Mouse (Mus musculus) bone marrow, adult 2 months (tissue): ENCODE data around the gene Jmjd1c. TPM values are rescaled to one million over a fixed set of nuclear protein-coding genes. Genes with fewer than 3 reads are reported as not detected.

Experiments used
- H3K27ac ChIP-seq: fragments of 200-500 bp; 2 replicates; pipeline ENCODE4 v1.5.1; 2012; ENCODE audit warnings: low read depth, mild to moderate bottlenecking, control low read depth, inconsistent platforms, low read length; ENCODE audit not compliant: control insufficient read depth, poor library complexity, insufficient read depth
- H3K4me1 ChIP-seq: fragments of 200-500 bp; 2 replicates; pipeline ENCODE4 v1.6.1; 2011; ENCODE audit warnings: low read length; ENCODE audit not compliant: control insufficient read depth, insufficient read depth
- H3K4me3 ChIP-seq: fragments of 200-500 bp; replicated peaks from 2 replicates; pipeline ENCODE3; 2011; ENCODE audit warnings: mild to moderate bottlenecking, low read depth, low read length, control low read depth; ENCODE audit not compliant: control insufficient read depth
- CTCF ChIP-seq: fragments of 200-500 bp; IDR thresholded peaks from 2 replicates; pipeline ENCODE4 v1.5.1; 2011; ENCODE audit warnings: low read length, control low read depth; ENCODE audit not compliant: control insufficient read depth, insufficient read depth
- POLR2A ChIP-seq: fragments of 200-500 bp; IDR thresholded peaks from 2 replicates; pipeline ENCODE4 v1.6.1; 2011; ENCODE audit warnings: low read depth, mild to moderate bottlenecking, control low read depth, low read length, borderline replicate concordance; ENCODE audit not compliant: control insufficient read depth
- WGBS: fragments of 180-500 bp; shearing (Covaris S2); methylation state at CpG from one replicate; pipeline ENCODE4 v1.1.7; 2018; 5-methylcytosine and 5-hydroxymethylcytosine counted together
- polyA plus RNA-seq: library from polyadenylated mRNA; stranded (reverse); fragments of >200 nt; gene quantifications from 2 replicates; pipeline ENCODE4 v1.2.4, GENCODE M21; 2011; ENCODE audit warnings: low replicate concordance; ENCODE audit not compliant: missing spikeins, insufficient read depth, insufficient read length

Gene Jmjd1c
- polyA plus RNA-seq, 1 experiment, result 18.0 TPM

GRCm38 (mm10) chr10:67187001-67187453, 91.1 kb downstream of the Jmjd1c start:
- no peak for TF ChIP-seq POLR2A
- no peak for TF ChIP-seq CTCF
- Histone ChIP-seq H3K4me1 (peaks cover 4% of the 10 kb centered on the region), H3K4me3 (peak overlapping the region; percentile 61), H3K27ac (peak overlapping the region; percentile 22; the same call in 1 of the 2 replicates)
- under 1% methylated on average over 5 of the region's 5 CpGs for WGBS

GRCm38 (mm10) chr10:67187952-67188351, 92.0 kb downstream of the Jmjd1c start:
- peaks cover 4% of the 10 kb centered on the region for H3K4me1 ChIP-seq
- TF ChIP-seq CTCF (no peak), POLR2A (no peak)
- WGBS, result 54% methylated on average over 2 of the region's 2 CpGs
- no peak overlapping the region for H3K4me3 ChIP-seq
- H3K27ac ChIP-seq, result no peak overlapping the region

GRCm38 (mm10) chr10:67189057-67189456, 93.1 kb downstream of the Jmjd1c start:
- H3K4me3 ChIP-seq, result no peak overlapping the region
- peaks cover 3% of the 10 kb centered on the region for H3K4me1 ChIP-seq
- TF ChIP-seq CTCF, result no peak
- no peak for TF ChIP-seq POLR2A
- H3K27ac ChIP-seq, result no peak overlapping the region

- 54% methylated on average over 1 of the region's 1 CpGs for WGBS
- TF ChIP-seq POLR2A (no peak), CTCF (peak; percentile 38; the same call in 1 of the 2 replicates)
- Histone ChIP-seq H3K4me1 (peaks cover 2% of the 10 kb centered on the region), H3K4me3 (no peak overlapping the region), H3K27ac (no peak overlapping the region)
These were observed 94.3 kb downstream of the Jmjd1c start for GRCm38 (mm10) chr10:67190261-67190660.

- Histone ChIP-seq H3K4me3 (no peak overlapping the region), H3K4me1 (peaks cover 2% of the 10 kb centered on the region), H3K27ac (no peak overlapping the region)
- TF ChIP-seq POLR2A, result no peak
- peak; percentile 64 for TF ChIP-seq CTCF
- whole genome bisulfite sequencing, result 86% methylated on average over 3 of the region's 3 CpGs
These were observed 96.4 kb downstream of the Jmjd1c start for GRCm38 (mm10) chr10:67192366-67192765.

GRCm38 (mm10) chr10:67193003-67193652, 97.2 kb downstream of the Jmjd1c start:
- Histone ChIP-seq H3K27ac (no peak overlapping the region), H3K4me3 (no peak overlapping the region), H3K4me1 (peaks cover 2% of the 10 kb centered on the region)
- 81% methylated on average over 3 of the region's 3 CpGs for WGBS
- no peak for TF ChIP-seq POLR2A
- no peak for TF ChIP-seq CTCF

GRCm38 (mm10) chr10:67194046-67194445, 98.1 kb downstream of the Jmjd1c start:
- no peak for TF ChIP-seq CTCF
- TF ChIP-seq POLR2A, result no peak
- Histone ChIP-seq H3K4me3 (no peak overlapping the region), H3K4me1 (peaks cover under 1% of the 10 kb centered on the region), H3K27ac (no peak overlapping the region)
- 69% methylated on average over 3 of the region's 3 CpGs for WGBS

DNA sequence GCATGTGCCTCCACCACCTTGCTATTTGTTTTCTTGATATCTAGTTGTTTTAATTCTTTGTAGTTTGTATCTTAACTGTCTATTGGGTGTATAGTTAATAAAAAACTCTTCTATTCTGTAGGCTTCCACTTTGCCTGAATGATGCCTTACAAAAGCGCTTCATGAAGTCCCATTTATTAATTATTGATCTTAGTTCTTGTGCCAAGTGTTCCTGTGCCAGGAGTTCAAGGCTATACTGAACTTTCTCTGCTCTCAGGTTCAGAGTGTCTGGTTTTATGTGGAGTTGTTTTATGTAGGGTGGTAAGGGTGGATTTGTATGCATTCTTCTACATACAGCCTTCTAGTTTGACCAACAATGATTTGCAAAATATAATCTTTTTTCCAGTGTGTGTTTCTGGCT, 99.7 kb downstream of the Jmjd1c start:
- TF ChIP-seq CTCF, result no peak
- no peak for TF ChIP-seq POLR2A
- 98% methylated on average over 1 of the region's 1 CpGs for whole genome bisulfite sequencing
- no peak overlapping the region for H3K4me3 ChIP-seq
- H3K4me1 ChIP-seq, result peaks cover 2% of the 10 kb centered on the region
- H3K27ac ChIP-seq, result no peak overlapping the region
